Mouse (Mus musculus): ENCODE measurements at regions not wholly inside any gene's neighbourhood (a gene's known extent, or its start where the extent isn't known, plus 50 kb on each side); places are given as distances from the start of the nearest gene placed in this dataset.
A peak's percentile ranks its signal among the peaks of the same experiment; 100 is the strongest.

GRCm38 (mm10) chrX:23499320-23499719 lies 134.4 kb upstream of the Klhl13 start:
- no peak for DNase-seq (ENCODE audit: low spot score in 2 of 2)

- no peak for DNase-seq (ENCODE audit: low spot score in 2 of 2)
These were observed 130.3 kb upstream of the Klhl13 start for GRCm38 (mm10) chrX:23495199-23495598.

GRCm38 (mm10) chrX:23476868-23477267 lies 112.0 kb upstream of the Klhl13 start:
- DNase-seq (ENCODE audit: low spot score in 2 of 2) = no peak

- DNase-seq (ENCODE audit: low spot score in 2 of 2) = peak in 1 of 2 experiments; percentile 1
These were observed 101.1 kb upstream of the Klhl13 start for GRCm38 (mm10) chrX:23466031-23466430.

- no peak for DNase-seq (ENCODE audit: low spot score in 2 of 2)
These were observed 88.7 kb upstream of the Klhl13 start for GRCm38 (mm10) chrX:23453616-23454015.

GRCm38 (mm10) chrX:23422746-23423145 lies 57.9 kb upstream of the Klhl13 start:
- no peak for DNase-seq (ENCODE audit: low spot score in 2 of 2)

GRCm38 (mm10) chrX:23417525-23417924 lies 52.6 kb upstream of the Klhl13 start:
- no peak for DNase-seq (ENCODE audit: low spot score in 2 of 2)

All from cerebellum, postnatal 4 days (tissue).